Mouse (Mus musculus): ENCODE data around the gene P4ha2. TPM values are rescaled to one million over a fixed set of nuclear protein-coding genes. Genes with fewer than 3 reads are reported as not detected.

P4ha2 gene
- polyA plus RNA-seq, 1 experiment from 2014 or later = 5.6 TPM

GRCm38 (mm10) chr11:54151141-54151540 lies 51.2 kb downstream of the P4ha2 start:
- no peak for ATAC-seq
- Histone ChIP-seq H3K4me1 (no peaks in the 10 kb centered on the region), H3K9ac (no peak overlapping the region), H3K4me2 (no peak overlapping the region), H3K27ac (no peak overlapping the region), H3K9me3 (replicated peaks) (no peaks in the 10 kb centered on the region), H3K27me3 (no peaks in the 10 kb centered on the region), H3K4me3 (no peak overlapping the region), H3K36me3 (ENCODE audit: poor library complexity, severe bottlenecking) (no peaks in the 10 kb centered on the region)
- 74% methylated on average over 7 of the region's 7 CpGs for WGBS

DNA sequence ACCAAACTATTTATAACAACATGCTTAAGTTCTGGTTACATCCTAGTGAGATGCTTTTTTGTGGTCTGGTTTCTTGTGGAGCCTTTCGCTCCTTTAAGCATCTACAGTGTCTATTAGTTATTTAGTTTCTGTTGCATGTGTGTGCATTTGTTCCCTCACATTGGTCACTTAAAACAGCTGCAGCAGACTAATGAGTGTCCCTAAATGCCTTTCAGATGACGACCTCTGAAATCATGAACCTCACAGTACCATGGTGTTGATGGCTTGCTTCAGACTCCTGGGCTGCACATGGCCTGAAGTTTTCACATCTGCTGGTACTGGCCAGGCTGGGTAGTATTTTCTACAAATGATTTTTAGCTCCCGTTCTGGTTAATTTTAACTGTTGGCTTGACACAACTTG lies 53.1 kb downstream of the P4ha2 start:
- H3K36me3 ChIP-seq (ENCODE audit: poor library complexity, severe bottlenecking) = no peaks in the 10 kb centered on the region
- H3K9ac ChIP-seq = no peak overlapping the region
- no peak overlapping the region for H3K27ac ChIP-seq
- no peak overlapping the region for H3K4me3 ChIP-seq
- no peaks in the 10 kb centered on the region for H3K9me3 ChIP-seq (replicated peaks)
- H3K4me2 ChIP-seq = no peak overlapping the region
- no peaks in the 10 kb centered on the region for H3K4me1 ChIP-seq
- no peaks in the 10 kb centered on the region for H3K27me3 ChIP-seq
- 88% methylated on average over 3 of the region's 3 CpGs for WGBS
- ATAC-seq = no peak

GRCm38 (mm10) chr11:54155864-54156263 lies 56.0 kb downstream of the P4ha2 start:
- no peaks in the 10 kb centered on the region for H3K27me3 ChIP-seq
- no peak overlapping the region for H3K4me3 ChIP-seq
- H3K9me3 ChIP-seq (replicated peaks) = no peaks in the 10 kb centered on the region
- WGBS = 88% methylated on average over 6 of the region's 6 CpGs
- H3K36me3 ChIP-seq (ENCODE audit: poor library complexity, severe bottlenecking) = no peaks in the 10 kb centered on the region
- H3K27ac ChIP-seq = no peak overlapping the region
- no peak overlapping the region for H3K9ac ChIP-seq
- H3K4me1 ChIP-seq = no peaks in the 10 kb centered on the region
- ATAC-seq = no peak
- no peak overlapping the region for H3K4me2 ChIP-seq

- no peaks in the 10 kb centered on the region for H3K36me3 ChIP-seq (ENCODE audit: poor library complexity, severe bottlenecking)
- no peak overlapping the region for H3K9ac ChIP-seq
- no peaks in the 10 kb centered on the region for H3K4me1 ChIP-seq
- H3K27ac ChIP-seq = no peak overlapping the region
- H3K4me3 ChIP-seq = no peak overlapping the region
- H3K4me2 ChIP-seq = no peak overlapping the region
- H3K9me3 ChIP-seq (replicated peaks) = no peaks in the 10 kb centered on the region
- no peak for ATAC-seq
- no peaks in the 10 kb centered on the region for H3K27me3 ChIP-seq
Measured at GRCm38 (mm10) chr11:54156504-54156903, 56.6 kb downstream of the P4ha2 start.

GRCm38 (mm10) chr11:54157586-54157985 lies 57.7 kb downstream of the P4ha2 start:
- no peaks in the 10 kb centered on the region for H3K36me3 ChIP-seq (ENCODE audit: poor library complexity, severe bottlenecking)
- no peak overlapping the region for H3K4me2 ChIP-seq
- H3K9ac ChIP-seq = no peak overlapping the region
- ATAC-seq = no peak
- 90% methylated on average over 8 of the region's 8 CpGs for WGBS
- H3K4me3 ChIP-seq = no peak overlapping the region
- H3K9me3 ChIP-seq (replicated peaks) = no peaks in the 10 kb centered on the region
- no peaks in the 10 kb centered on the region for H3K27me3 ChIP-seq
- H3K27ac ChIP-seq = no peak overlapping the region
- no peaks in the 10 kb centered on the region for H3K4me1 ChIP-seq

- Histone ChIP-seq H3K27me3 (no peaks in the 10 kb centered on the region), H3K9me3 (replicated peaks) (no peaks in the 10 kb centered on the region), H3K4me3 (no peak overlapping the region), H3K36me3 (ENCODE audit: poor library complexity, severe bottlenecking) (no peaks in the 10 kb centered on the region), H3K9ac (no peak overlapping the region), H3K4me2 (no peak overlapping the region), H3K4me1 (no peaks in the 10 kb centered on the region), H3K27ac (no peak overlapping the region)
- 79% methylated on average over 5 of the region's 5 CpGs for WGBS
- ATAC-seq = no peak
Measured at GRCm38 (mm10) chr11:54160435-54160834, 60.5 kb downstream of the P4ha2 start.

DNA sequence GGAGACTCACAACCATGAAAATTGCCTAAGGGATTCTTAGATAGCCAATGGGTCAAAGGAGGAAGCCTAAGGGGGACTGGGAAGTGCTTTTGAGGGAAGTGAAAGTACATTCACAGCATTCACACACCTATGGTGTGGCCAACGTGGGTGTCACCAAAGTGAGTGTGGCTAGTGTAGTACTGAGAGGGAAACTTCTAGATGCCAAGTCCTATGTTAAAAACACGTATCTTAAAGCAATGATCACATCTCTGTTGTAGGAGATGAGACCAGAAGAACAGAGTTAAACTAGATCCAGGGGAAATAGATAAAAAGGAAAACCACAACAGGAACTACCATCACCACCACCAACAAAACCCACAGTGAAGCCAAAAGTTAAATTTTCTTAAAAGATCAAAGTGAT lies 61.0 kb downstream of the P4ha2 start:
- no peak for ATAC-seq
- no peak overlapping the region for H3K4me2 ChIP-seq
- no peak overlapping the region for H3K4me3 ChIP-seq
- no peaks in the 10 kb centered on the region for H3K4me1 ChIP-seq
- H3K9me3 ChIP-seq (replicated peaks) = no peaks in the 10 kb centered on the region
- H3K27me3 ChIP-seq = no peaks in the 10 kb centered on the region
- H3K27ac ChIP-seq = no peak overlapping the region
- H3K9ac ChIP-seq = no peak overlapping the region
- no peaks in the 10 kb centered on the region for H3K36me3 ChIP-seq (ENCODE audit: poor library complexity, severe bottlenecking)
- WGBS = 71% methylated on average over 2 of the region's 2 CpGs

DNA sequence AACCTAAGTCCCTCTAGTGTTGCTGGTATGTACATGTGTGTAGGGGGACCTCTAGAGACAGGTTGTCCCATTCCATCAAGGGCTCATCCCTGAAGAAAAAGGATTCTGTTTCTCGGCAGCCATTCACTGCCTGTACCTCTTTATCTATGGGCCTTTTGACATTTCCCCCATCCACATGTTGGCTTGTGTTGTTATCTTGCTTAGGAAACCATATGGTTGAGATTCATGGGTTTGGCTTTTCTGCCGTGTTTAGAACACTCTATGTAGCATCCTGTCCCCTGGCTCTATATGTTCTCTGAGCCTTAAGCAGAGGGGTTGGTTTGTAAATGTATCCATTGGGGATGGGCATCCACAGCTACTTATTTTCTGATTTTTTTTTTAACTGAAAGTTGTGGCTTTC lies 61.6 kb downstream of the P4ha2 start:
- no peak for ATAC-seq
- WGBS = 84% methylated on average over 2 of the region's 2 CpGs

DNA sequence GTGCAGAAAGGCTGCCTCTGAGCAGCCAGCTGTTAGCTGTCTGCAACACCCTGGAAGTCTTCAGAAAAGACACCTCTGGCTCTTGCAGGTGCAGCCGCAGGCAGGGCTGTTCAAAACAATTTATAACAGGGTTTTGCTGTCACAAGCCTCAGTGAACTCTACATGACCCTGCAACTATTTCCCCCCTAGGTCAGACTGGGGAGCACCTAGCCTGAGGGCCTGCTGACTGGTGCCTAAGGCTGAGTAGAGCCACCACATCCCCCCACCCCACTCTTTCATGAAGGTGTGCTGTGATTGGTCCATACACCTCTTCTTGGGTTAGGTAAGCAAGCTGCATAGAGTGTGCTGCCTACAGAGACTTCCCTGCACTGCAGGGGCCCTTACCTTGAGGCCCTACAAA lies 63.1 kb downstream of the P4ha2 start:
- WGBS = 68% methylated on average over 1 of the region's 1 CpGs
- Histone ChIP-seq H3K9ac (no peak overlapping the region), H3K27me3 (no peaks in the 10 kb centered on the region), H3K4me2 (no peak overlapping the region), H3K9me3 (replicated peaks) (no peaks in the 10 kb centered on the region), H3K4me3 (no peak overlapping the region), H3K4me1 (no peaks in the 10 kb centered on the region), H3K27ac (no peak overlapping the region), H3K36me3 (ENCODE audit: poor library complexity, severe bottlenecking) (no peaks in the 10 kb centered on the region)
- ATAC-seq = no peak

More for the DNA sequence above, 61.6 kb downstream of the P4ha2 start:
- Histone ChIP-seq H3K4me1 (no peaks in the 10 kb centered on the region), H3K9ac (no peak overlapping the region), H3K27ac (no peak overlapping the region), H3K36me3 (ENCODE audit: poor library complexity, severe bottlenecking) (no peaks in the 10 kb centered on the region), H3K9me3 (replicated peaks) (no peaks in the 10 kb centered on the region), H3K27me3 (no peaks in the 10 kb centered on the region), H3K4me2 (no peak overlapping the region), H3K4me3 (no peak overlapping the region)

DNA sequence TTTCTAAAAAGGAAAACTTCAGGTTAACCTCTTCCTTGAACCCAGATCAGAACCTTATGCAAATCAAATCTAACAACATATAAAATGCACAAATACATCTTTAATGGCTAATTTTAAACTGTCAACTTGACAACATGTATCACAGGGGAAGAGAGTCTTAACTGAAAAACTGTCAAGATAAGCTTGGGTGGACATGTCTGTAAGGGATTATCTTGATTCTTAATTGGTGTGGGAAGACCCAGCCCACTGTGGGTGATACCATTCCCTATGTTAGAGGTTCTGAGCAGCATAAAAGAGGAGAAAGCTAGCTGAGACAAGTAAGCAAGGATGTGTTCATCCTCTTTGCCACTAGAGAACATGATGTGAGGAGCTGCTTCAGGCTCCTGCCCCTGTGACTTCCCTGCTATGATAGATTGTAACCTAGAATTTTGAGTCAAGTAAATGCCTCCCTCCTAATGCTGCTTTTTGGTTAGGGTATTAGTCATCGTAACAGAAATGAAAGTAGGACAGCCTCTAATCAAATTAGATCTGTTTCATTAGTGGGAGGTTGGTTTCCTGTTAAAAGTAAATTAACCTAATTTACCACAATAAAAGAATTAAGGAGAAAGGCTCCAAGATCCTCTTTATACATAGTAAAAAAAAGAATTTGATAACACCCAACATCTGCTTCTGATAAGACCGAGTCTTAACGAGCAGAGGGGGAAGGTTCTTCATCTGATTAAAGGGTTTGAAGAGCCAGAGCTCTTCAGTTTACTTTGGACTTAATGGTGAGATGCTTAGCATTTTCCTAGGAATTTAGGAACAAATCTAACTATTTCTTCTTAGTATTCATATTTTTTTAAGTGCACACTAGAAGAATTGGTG lies 69.8 kb downstream of the P4ha2 start:
- WGBS = 53% methylated on average over 3 of the region's 3 CpGs
- no peak overlapping the region for H3K4me2 ChIP-seq
- H3K9ac ChIP-seq = no peak overlapping the region
- H3K9me3 ChIP-seq (replicated peaks) = no peaks in the 10 kb centered on the region; the same call in 1 of the 2 replicates
- H3K27ac ChIP-seq = no peak overlapping the region
- H3K27me3 ChIP-seq = no peaks in the 10 kb centered on the region
- no peak overlapping the region for H3K4me3 ChIP-seq
- no peak for ATAC-seq
- no peaks in the 10 kb centered on the region for H3K36me3 ChIP-seq (ENCODE audit: poor library complexity, severe bottlenecking)
- H3K4me1 ChIP-seq = no peaks in the 10 kb centered on the region

GRCm38 (mm10) chr11:54171175-54171574 lies 71.3 kb downstream of the P4ha2 start:
- Histone ChIP-seq H3K36me3 (ENCODE audit: poor library complexity, severe bottlenecking) (no peaks in the 10 kb centered on the region), H3K4me3 (no peak overlapping the region), H3K9ac (no peak overlapping the region), H3K4me1 (no peaks in the 10 kb centered on the region), H3K27ac (no peak overlapping the region), H3K9me3 (replicated peaks) (no peaks in the 10 kb centered on the region; the same call in 1 of the 2 replicates), H3K27me3 (no peaks in the 10 kb centered on the region), H3K4me2 (no peak overlapping the region)
- no peak for ATAC-seq
- WGBS = 74% methylated on average over 2 of the region's 2 CpGs

DNA sequence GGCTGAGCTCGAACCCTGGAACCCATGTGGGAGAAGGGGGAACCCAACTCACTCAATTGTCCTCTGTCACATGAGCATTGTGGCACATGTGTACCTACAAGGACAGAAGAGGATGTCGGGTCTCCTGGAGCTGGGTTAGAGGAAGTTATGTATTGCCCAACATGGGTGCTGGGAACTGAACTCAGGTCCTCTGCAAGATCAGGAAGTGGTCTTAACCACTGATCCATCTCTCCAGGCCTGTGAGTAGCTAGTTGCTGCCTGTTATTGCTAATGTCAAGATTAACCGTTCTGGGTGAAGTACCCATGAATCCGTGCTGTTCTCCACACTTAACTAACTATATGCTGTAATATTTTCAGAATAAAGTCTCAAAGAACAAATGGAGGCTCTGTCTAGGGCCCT lies 74.3 kb downstream of the P4ha2 start:
- 92% methylated on average over 4 of the region's 4 CpGs for WGBS
- Histone ChIP-seq H3K27me3 (no peaks in the 10 kb centered on the region), H3K36me3 (ENCODE audit: poor library complexity, severe bottlenecking) (no peaks in the 10 kb centered on the region), H3K27ac (no peak overlapping the region), H3K9ac (no peak overlapping the region), H3K4me2 (no peak overlapping the region), H3K9me3 (replicated peaks) (no peaks in the 10 kb centered on the region; the same call in 1 of the 2 replicates), H3K4me1 (no peaks in the 10 kb centered on the region), H3K4me3 (no peak overlapping the region)
- ATAC-seq = no peak

DNA sequence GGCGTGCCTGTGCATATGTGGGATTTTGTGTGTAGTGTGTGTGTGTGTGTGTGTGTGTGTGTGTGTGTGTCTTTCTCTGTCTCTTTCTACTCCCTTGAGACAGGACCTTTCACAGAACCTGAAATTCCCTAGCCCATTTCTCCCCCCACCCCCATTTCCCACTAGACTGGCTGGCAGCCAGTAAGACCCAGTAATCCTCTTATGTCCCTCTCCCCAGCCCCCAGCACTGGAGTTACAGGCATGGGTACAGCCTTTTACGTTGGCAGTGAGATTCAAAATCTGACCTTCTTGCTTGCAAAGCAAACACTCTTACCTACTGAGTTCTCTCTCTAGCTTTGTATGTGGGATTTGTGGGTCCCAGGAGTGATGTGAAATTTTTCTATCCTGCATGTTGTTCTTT lies 75.0 kb downstream of the P4ha2 start:
- Histone ChIP-seq H3K4me3 (no peak overlapping the region), H3K9me3 (replicated peaks) (no peaks in the 10 kb centered on the region; the same call in 1 of the 2 replicates), H3K36me3 (ENCODE audit: poor library complexity, severe bottlenecking) (no peaks in the 10 kb centered on the region), H3K4me1 (no peaks in the 10 kb centered on the region), H3K27me3 (no peaks in the 10 kb centered on the region), H3K27ac (no peak overlapping the region), H3K4me2 (no peak overlapping the region), H3K9ac (no peak overlapping the region)
- 57% methylated on average over 2 of the region's 2 CpGs for WGBS
- ATAC-seq = no peak
